Mouse (Mus musculus) hindbrain, embryonic 11.5 days (tissue): ENCODE measurements around the gene Scamp1. TPM values are rescaled to one million over a fixed set of nuclear protein-coding genes. Genes with fewer than 3 reads are reported as not detected.
"Not testable (repeated sequence)": the region's sequence is repeated elsewhere in the genome, so short reads cannot be mapped to it uniquely, and the experiment has no call there.

Source experiments
- ATAC-seq: fragments of 200-750 bp; cut with Nextera tagmentation; 2 replicates; pipeline ENCODE4 v1.8.0; 2017; ENCODE audit warnings: mild to moderate bottlenecking, moderate TSS enrichment, moderate library complexity; ENCODE audit not compliant: low FRiP score
- DNase-seq: peaks from one replicate; pipeline ENCODE4 v3.0.0-alpha.2; 2015; ENCODE audit warnings: low spot score
- H3K27ac ChIP-seq: fragments of 300-500 bp; sonication (generic); 2 replicates; pipeline ENCODE4 v1.5.1; 2014; ENCODE audit warnings: mild to moderate bottlenecking, low read depth, low read length
- H3K27me3 ChIP-seq: fragments of 300-500 bp; sonication (generic); 2 replicates; pipeline ENCODE4 v1.6.1; 2014; ENCODE audit warnings: mild to moderate bottlenecking, low read length, moderate library complexity, mixed read lengths; ENCODE audit not compliant: control insufficient read depth, insufficient read depth
- H3K36me3 ChIP-seq: fragments of 300-500 bp; sonication (generic); 2 replicates; pipeline ENCODE4 v1.6.1; 2014; ENCODE audit warnings: mild to moderate bottlenecking, low read length, moderate library complexity, mixed read lengths; ENCODE audit not compliant: control insufficient read depth, insufficient read depth
- H3K4me1 ChIP-seq: fragments of 300-500 bp; sonication (generic); replicated peaks from 2 replicates; pipeline ENCODE4 v1.6.1; 2014; ENCODE audit warnings: low read length, mixed read lengths; ENCODE audit not compliant: control insufficient read depth, insufficient read depth
- H3K4me2 ChIP-seq: fragments of 300-500 bp; sonication (generic); replicated peaks from 2 replicates; pipeline ENCODE4 v1.6.1; 2014; ENCODE audit warnings: mild to moderate bottlenecking, low read depth, low read length
- H3K4me3 ChIP-seq: fragments of 300-500 bp; sonication (generic); 2 replicates; pipeline ENCODE4 v1.5.1; 2014; ENCODE audit warnings: low read depth, low read length
- H3K9ac ChIP-seq: fragments of 300-500 bp; sonication (generic); 2 replicates; pipeline ENCODE4 v1.6.1; 2014; ENCODE audit warnings: low read depth, low read length
- H3K9me3 ChIP-seq: fragments of 300-500 bp; sonication (generic); 2 replicates; pipeline ENCODE4 v1.6.1; 2016; ENCODE audit warnings: low read length; ENCODE audit not compliant: control insufficient read depth
- WGBS: fragments of 180-500 bp; shearing (Covaris S2); extraction: QIAGEN DNeasy Blood & Tissue Kit; methylation state at CpG from one replicate; pipeline ENCODE4 v1.1.7; 2014; 5-methylcytosine and 5-hydroxymethylcytosine counted together
- polyA plus RNA-seq: library from polyadenylated mRNA; unstranded; fragments of >200 nt; fragmentation: Nextera tagmentation; extraction: Ambion mirVana; gene quantifications from 2 replicates; pipeline ENCODE4 v1.2.1, GENCODE M21; 2014

Scamp1 gene
- 45.1 and 49.6 TPM in 2 replicates for polyA plus RNA-seq

- under 1% methylated on average over 61 of the region's 62 CpGs for WGBS
- Histone ChIP-seq H3K9ac (peak within 1 kb of the TSS; percentile 90), H3K4me2 (peak within 1 kb of the TSS; percentile 89), H3K27ac (peak within 1 kb of the TSS; percentile 59; the same call in 1 of the 2 replicates), H3K36me3 (no peaks in the 10 kb centered on the region), H3K4me1 (no peaks in the 10 kb centered on the region), H3K4me3 (peak within 1 kb of the TSS; percentile 86), H3K27me3 (no peaks in the 10 kb centered on the region), H3K9me3 (no peaks in the 10 kb centered on the region)
- DNase-seq (peak; percentile 92), ATAC-seq (peak; percentile 97)
These were observed at the start of gene Scamp1 for GRCm38 (mm10) chr13:94285281-94285871. Gene Scamp1 (minus strand): TSS chr13:94285857.

DNA sequence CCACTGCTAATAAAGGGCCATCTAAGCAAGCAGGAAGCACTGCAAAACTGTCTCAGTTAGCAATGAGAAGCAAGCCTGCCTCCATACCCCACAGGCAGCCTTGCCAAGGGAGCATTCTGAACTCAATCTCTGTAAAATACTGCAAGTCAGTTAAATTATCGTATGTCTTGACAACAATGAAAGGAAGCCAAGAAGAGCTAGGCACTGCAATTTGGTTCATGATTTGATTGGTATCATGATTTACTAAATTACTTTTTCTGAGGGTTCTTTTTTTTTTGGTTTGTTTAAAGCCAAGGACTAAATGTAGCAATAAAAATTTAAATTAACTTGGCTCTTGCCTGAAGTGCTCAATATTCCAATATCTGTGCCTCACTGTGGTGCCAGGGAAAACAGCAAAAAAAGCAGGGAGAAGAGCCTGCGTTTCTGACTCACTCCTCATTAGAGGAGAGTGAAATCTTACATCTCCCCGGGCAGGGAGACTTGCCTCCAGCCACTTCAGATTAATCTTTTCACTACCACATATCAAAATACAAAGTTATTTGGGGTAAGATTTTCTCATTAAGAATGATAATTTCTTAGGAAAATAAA lies 44.8 kb upstream of the Scamp1 start:
- no peak for ATAC-seq
- Histone ChIP-seq H3K27me3 (no peaks in the 10 kb centered on the region), H3K4me3 (no peak overlapping the region), H3K9me3 (no peaks in the 10 kb centered on the region), H3K4me1 (no peaks in the 10 kb centered on the region), H3K9ac (no peak overlapping the region), H3K4me2 (no peak overlapping the region), H3K27ac (no peak overlapping the region), H3K36me3 (no peaks in the 10 kb centered on the region)
- no peak for DNase-seq
- 95% methylated on average over 3 of the region's 3 CpGs for WGBS

DNA sequence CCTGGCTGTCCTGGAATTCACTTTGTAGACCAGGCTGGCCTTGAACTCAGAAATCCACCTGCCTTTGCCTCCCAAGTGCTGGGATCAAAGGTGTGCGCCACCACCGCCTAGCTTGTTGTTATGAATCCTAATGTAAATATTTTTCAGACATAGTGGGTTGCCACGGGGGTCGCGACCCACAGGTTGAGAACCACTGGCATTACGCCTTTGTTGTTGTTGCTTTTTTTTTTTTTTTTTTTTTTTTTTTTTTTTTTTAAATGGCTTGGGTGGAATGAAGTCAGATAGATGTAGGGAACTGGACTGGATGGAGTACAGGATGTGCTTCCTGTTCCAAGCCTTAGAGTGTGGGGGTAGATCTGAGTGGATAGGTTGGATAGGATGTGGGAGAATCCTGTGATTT lies 43.3 kb upstream of the Scamp1 start:
- ATAC-seq, H3K9ac ChIP-seq, H3K27me3 ChIP-seq, H3K4me1 ChIP-seq, DNase-seq, H3K27ac ChIP-seq, H3K9me3 ChIP-seq, H3K36me3 ChIP-seq, H3K4me3 ChIP-seq, H3K4me2 ChIP-seq: not testable (repeated sequence)
- 99% methylated on average over 6 of the region's 6 CpGs for WGBS

GRCm38 (mm10) chr13:94328063-94328462 lies 42.4 kb upstream of the Scamp1 start:
- no peaks in the 10 kb centered on the region for H3K4me1 ChIP-seq
- ATAC-seq (no peak), DNase-seq (no peak)
- WGBS: 69% methylated on average over 3 of the region's 3 CpGs
- H3K27me3 ChIP-seq: no peaks in the 10 kb centered on the region
- no peaks in the 10 kb centered on the region for H3K9me3 ChIP-seq
- H3K4me3 ChIP-seq: no peak overlapping the region
- H3K27ac ChIP-seq: no peak overlapping the region
- no peaks in the 10 kb centered on the region for H3K36me3 ChIP-seq
- H3K4me2 ChIP-seq: no peak overlapping the region
- H3K9ac ChIP-seq: no peak overlapping the region

GRCm38 (mm10) chr13:94322475-94322874 lies 36.8 kb upstream of the Scamp1 start:
- no peaks in the 10 kb centered on the region for H3K4me1 ChIP-seq
- 88% methylated on average over 4 of the region's 4 CpGs for WGBS
- H3K27me3 ChIP-seq: no peaks in the 10 kb centered on the region
- no peaks in the 10 kb centered on the region for H3K36me3 ChIP-seq
- ATAC-seq: no peak
- no peak overlapping the region for H3K27ac ChIP-seq
- no peaks in the 10 kb centered on the region for H3K9me3 ChIP-seq
- DNase-seq: no peak
- no peak overlapping the region for H3K4me2 ChIP-seq
- no peak overlapping the region for H3K4me3 ChIP-seq
- no peak overlapping the region for H3K9ac ChIP-seq

DNA sequence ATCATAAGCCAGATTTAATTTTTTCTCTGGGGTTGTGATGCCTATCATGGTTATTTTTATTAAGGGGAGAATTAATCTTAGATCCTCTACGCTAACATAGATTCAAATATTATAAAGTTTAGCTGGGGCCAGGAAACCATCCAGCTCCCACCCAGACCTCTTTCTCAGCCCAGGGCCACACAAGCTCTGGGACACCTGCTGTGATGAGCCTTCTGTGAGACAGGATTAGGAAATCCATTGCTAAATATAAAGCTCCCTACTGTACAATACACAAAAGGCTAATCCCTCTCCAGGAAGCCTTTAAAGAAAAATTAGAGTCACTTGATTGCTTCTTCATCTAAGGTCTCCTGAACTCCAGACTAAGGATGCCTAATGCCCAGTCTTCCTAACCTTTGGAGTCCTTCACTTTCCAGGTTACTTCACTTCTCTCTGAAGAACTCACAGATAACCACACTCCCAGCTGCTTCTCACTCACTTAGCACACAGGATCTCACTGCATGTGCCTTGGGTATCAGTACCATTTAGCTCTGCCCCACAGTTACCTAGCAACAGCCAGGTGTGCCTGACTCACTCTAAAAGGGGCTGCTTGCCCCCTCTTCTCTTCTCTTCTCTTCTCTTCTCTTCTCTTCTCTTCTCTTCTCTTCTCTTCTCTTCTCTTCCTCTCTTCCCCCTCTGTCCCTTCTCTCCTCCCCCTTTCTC lies 35.6 kb upstream of the Scamp1 start:
- Histone ChIP-seq H3K9ac (no peak overlapping the region), H3K9me3 (no peaks in the 10 kb centered on the region), H3K4me3 (no peak overlapping the region), H3K36me3 (no peaks in the 10 kb centered on the region), H3K27me3 (no peaks in the 10 kb centered on the region), H3K27ac (no peak overlapping the region), H3K4me2 (no peak overlapping the region), H3K4me1 (no peaks in the 10 kb centered on the region)
- no peak for ATAC-seq
- 89% methylated on average over 1 of the region's 1 CpGs for WGBS
- DNase-seq: no peak

- DNase-seq (peak; percentile 14), ATAC-seq (peak; percentile 10; the same call in 1 of the 2 replicates)
- no peak overlapping the region for H3K27ac ChIP-seq
- no peaks in the 10 kb centered on the region for H3K36me3 ChIP-seq
- H3K4me3 ChIP-seq: no peak overlapping the region
- WGBS: 47% methylated on average over 10 of the region's 10 CpGs
- no peaks in the 10 kb centered on the region for H3K4me1 ChIP-seq
- H3K9me3 ChIP-seq: no peaks in the 10 kb centered on the region
- no peak overlapping the region for H3K4me2 ChIP-seq
- no peak overlapping the region for H3K9ac ChIP-seq
- no peaks in the 10 kb centered on the region for H3K27me3 ChIP-seq
These were observed 31.4 kb upstream of the Scamp1 start for GRCm38 (mm10) chr13:94316975-94317511.

DNA sequence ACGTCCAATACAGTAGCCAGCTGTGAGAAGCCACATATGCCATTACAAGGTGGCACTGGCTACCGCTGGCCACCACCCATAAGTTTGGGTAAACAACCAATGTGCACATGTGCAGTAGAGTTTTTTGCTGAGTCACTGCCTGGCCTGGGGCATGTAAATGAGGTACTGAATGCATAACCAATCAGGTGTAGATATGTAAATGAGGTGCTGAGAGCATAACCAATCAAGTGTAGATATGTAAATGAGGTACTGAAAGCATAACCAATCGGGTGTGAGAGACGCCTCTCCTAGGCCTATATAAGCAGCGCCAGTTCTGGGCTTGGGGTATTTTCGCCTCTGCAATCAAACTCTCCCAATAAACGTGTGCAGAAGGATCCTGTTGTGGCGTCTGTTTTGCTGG lies 27.2 kb upstream of the Scamp1 start:
- not testable (repeated sequence) for H3K27ac ChIP-seq, H3K27me3 ChIP-seq, ATAC-seq, DNase-seq, H3K9ac ChIP-seq, H3K9me3 ChIP-seq, H3K4me1 ChIP-seq, H3K4me3 ChIP-seq, H3K36me3 ChIP-seq, H3K4me2 ChIP-seq
- WGBS: 92% methylated on average over 8 of the region's 8 CpGs
